Mouse (Mus musculus) stomach, embryonic 16.5 days (tissue): ENCODE data around the gene Med16. TPM values are rescaled to one million over a fixed set of nuclear protein-coding genes. Genes with fewer than 3 reads are reported as not detected.

Source experiments
- ATAC-seq: fragments of 200-750 bp; cut with Nextera tagmentation; 2 replicates; pipeline ENCODE4 v1.8.0; 2017; ENCODE audit warnings: moderate number of reproducible peaks, moderate TSS enrichment; ENCODE audit not compliant: insufficient read depth, low FRiP score
- H3K27ac ChIP-seq: fragments of 300-500 bp; sonication (generic); 2 replicates; pipeline ENCODE4 v1.5.1; 2014; ENCODE audit warnings: low read length
- H3K27me3 ChIP-seq: fragments of 300-500 bp; sonication (generic); 2 replicates; pipeline ENCODE4 v1.6.1; 2014; ENCODE audit warnings: low read length, control low read depth, mixed read lengths; ENCODE audit not compliant: control insufficient read depth, insufficient read depth
- H3K36me3 ChIP-seq: fragments of 300-500 bp; sonication (generic); 2 replicates; pipeline ENCODE4 v1.6.1; 2014; ENCODE audit warnings: low read length; ENCODE audit not compliant: control insufficient read depth, insufficient read depth
- H3K4me1 ChIP-seq: fragments of 300-500 bp; sonication (generic); 2 replicates; pipeline ENCODE4 v1.6.1; 2014; ENCODE audit warnings: low read length, control low read depth, mixed read lengths; ENCODE audit not compliant: control insufficient read depth, insufficient read depth
- H3K4me2 ChIP-seq: fragments of 300-500 bp; sonication (generic); 2 replicates; pipeline ENCODE4 v1.6.1; 2014; ENCODE audit warnings: low read depth, low read length, mixed read lengths
- H3K4me3 ChIP-seq: fragments of 300-500 bp; sonication (generic); replicated peaks from 2 replicates; pipeline ENCODE4 v1.5.1; 2014; ENCODE audit warnings: mild to moderate bottlenecking, low read length
- H3K9ac ChIP-seq: fragments of 300-500 bp; sonication (generic); 2 replicates; pipeline ENCODE4 v1.6.1; 2014; ENCODE audit warnings: low read length
- H3K9me3 ChIP-seq: fragments of 300-500 bp; sonication (generic); replicated peaks from 2 replicates; pipeline ENCODE4 v1.6.1; 2016; ENCODE audit warnings: low read length, control low read depth; ENCODE audit not compliant: control insufficient read depth
- WGBS: fragments of 180-500 bp; shearing (Covaris S2); extraction: QIAGEN DNeasy Blood & Tissue Kit; methylation state at CpG from one replicate; pipeline ENCODE4 v1.1.7; 2014; 5-methylcytosine and 5-hydroxymethylcytosine counted together
- polyA plus RNA-seq: library from polyadenylated mRNA; unstranded; fragments of >200 nt; fragmentation: Nextera tagmentation; extraction: Ambion mirVana; gene quantifications from 2 replicates; pipeline ENCODE4 v1.2.1, GENCODE M21; 2015

Gene Med16
- polyA plus RNA-seq, 1 experiment from 2014 or later = 39.6 TPM

DNA sequence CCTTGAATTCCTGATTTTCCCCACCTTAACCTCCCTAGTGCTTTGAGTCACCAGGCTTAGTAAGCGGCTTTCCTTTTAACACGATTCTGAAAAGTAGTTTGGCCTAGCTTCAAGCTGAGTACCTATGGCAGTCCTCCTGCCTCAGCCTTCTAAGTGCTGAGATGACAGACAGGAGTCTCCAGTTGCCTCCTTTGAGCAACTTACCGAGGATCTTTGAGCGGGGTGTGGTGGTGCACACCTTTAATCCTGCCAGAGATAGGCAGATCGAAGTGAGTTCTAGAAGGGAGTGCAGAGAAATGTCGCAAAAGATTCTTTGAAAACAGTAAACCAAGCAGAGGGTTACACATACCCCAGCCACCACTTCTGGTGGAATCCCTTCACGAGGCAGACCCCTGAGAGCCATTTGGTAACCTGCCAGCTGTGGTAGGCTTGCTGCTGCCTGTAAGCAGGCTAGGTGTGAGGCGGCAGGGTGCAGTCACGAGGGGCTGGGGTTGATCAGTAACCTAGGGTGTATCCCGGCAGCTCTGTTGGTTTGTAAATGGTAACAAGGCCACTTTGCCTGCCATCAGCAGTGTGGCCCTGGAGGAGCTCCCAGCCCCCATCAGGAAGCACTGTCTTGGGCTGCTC lies 53.1 kb downstream of the Med16 start:
- peak overlapping the region; percentile 89 for H3K4me2 ChIP-seq
- H3K4me1 ChIP-seq = peaks cover 56% of the 10 kb centered on the region
- H3K36me3 ChIP-seq = peaks cover 16% of the 10 kb centered on the region
- no peaks in the 10 kb centered on the region for H3K27me3 ChIP-seq
- peak overlapping the region; percentile 97 for H3K4me3 ChIP-seq
- peak overlapping the region; percentile 99 for H3K9ac ChIP-seq
- H3K9me3 ChIP-seq = no peaks in the 10 kb centered on the region
- WGBS = 2% methylated on average over 10 of the region's 10 CpGs
- H3K27ac ChIP-seq = peak overlapping the region; percentile 100
- ATAC-seq = no peak

GRCm38 (mm10) chr10:79854801-79855541 lies 53.8 kb downstream of the Med16 start:
- H3K9ac ChIP-seq = peak overlapping the region; percentile 99
- H3K36me3 ChIP-seq = peaks cover 9% of the 10 kb centered on the region
- no peaks in the 10 kb centered on the region for H3K9me3 ChIP-seq
- H3K27ac ChIP-seq = peak overlapping the region; percentile 100
- peak overlapping the region; percentile 89 for H3K4me2 ChIP-seq
- peak overlapping the region; percentile 97 for H3K4me3 ChIP-seq
- ATAC-seq = peak; percentile 3; the same call in 1 of the 2 replicates
- H3K27me3 ChIP-seq = no peaks in the 10 kb centered on the region
- WGBS = under 1% methylated on average over 82 of the region's 83 CpGs
- peaks cover 56% of the 10 kb centered on the region for H3K4me1 ChIP-seq

DNA sequence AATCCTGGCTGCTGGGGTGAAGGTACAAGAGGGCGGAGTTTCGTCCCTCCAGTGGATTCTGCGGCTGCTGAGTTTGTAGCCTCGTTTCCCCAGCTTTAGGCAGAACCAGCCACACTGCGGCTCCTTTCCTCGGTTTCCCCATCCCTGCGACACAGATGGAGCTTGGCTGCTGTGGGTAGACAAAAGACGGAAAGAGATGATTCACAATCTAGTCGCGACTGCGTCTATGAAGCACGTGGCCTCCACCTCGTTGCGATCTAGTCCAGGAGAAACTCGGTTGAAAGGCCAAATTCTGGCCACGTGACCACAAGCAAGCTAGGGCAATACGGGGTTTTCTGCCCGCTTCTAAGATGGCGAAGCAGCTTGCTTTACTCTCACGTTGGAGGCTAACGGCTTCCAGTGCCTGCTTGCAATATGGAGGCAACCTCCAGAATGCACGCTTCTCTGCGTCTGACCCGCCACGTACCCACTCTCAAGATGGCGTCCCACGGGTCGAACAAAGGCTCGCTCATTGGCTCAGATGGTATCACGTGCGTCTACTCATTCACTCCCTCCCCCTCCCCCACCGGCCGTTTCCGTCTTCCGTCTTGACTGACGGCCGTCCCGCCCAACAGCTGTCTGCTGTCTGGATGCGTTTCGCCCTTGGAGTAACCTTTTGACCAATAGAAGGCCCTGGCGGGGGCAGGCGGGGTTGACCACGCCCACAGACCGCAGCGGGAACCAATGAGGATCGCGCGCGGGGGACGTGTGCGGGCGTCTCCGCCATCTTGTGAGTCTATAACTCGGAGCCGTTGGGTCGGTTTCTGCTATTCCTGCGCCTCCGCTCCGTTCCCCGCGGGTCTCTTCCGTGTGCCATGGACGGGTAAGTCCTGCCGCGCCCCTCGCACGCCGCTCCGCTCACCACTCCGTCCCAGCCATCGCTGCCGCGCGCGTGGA lies 54.6 kb downstream of the Med16 start, which contains the start of gene Ptbp1:
TSS of gene Ptbp1 (plus strand) at position 568 of the 936 bp plus-strand sequence.
- peak within 1 kb of the TSS; percentile 99 for H3K9ac ChIP-seq
- H3K4me3 ChIP-seq = peak within 1 kb of the TSS; percentile 97
- peaks cover under 1% of the 10 kb centered on the region for H3K36me3 ChIP-seq
- ATAC-seq = peak; percentile 92
- peak within 1 kb of the TSS; percentile 91 for H3K4me2 ChIP-seq
- no peaks in the 10 kb centered on the region for H3K27me3 ChIP-seq
- H3K27ac ChIP-seq = peak within 1 kb of the TSS; percentile 100
- WGBS = under 1% methylated on average over 75 of the region's 75 CpGs
- H3K9me3 ChIP-seq = no peaks in the 10 kb centered on the region
- H3K4me1 ChIP-seq = peaks cover 55% of the 10 kb centered on the region

GRCm38 (mm10) chr10:79853392-79853791 lies 55.3 kb downstream of the Med16 start:
- peaks cover 47% of the 10 kb centered on the region for H3K4me1 ChIP-seq
- no peaks in the 10 kb centered on the region for H3K9me3 ChIP-seq
- peak overlapping the region; percentile 100 for H3K27ac ChIP-seq
- H3K9ac ChIP-seq = peak overlapping the region; percentile 84
- no peaks in the 10 kb centered on the region for H3K36me3 ChIP-seq
- H3K4me2 ChIP-seq = peak overlapping the region; percentile 91
- peak; percentile 66 for ATAC-seq
- peak overlapping the region; percentile 97 for H3K4me3 ChIP-seq
- H3K27me3 ChIP-seq = no peaks in the 10 kb centered on the region
- under 1% methylated on average over 15 of the region's 15 CpGs for WGBS

- no peaks in the 10 kb centered on the region for H3K27me3 ChIP-seq
- WGBS = 15% methylated on average over 8 of the region's 8 CpGs
- H3K4me1 ChIP-seq = peaks cover 42% of the 10 kb centered on the region
- no peak for ATAC-seq
- no peaks in the 10 kb centered on the region for H3K9me3 ChIP-seq
- peak overlapping the region; percentile 97 for H3K4me3 ChIP-seq
- H3K27ac ChIP-seq = peak overlapping the region; percentile 100
- peak overlapping the region; percentile 91 for H3K4me2 ChIP-seq
- no peaks in the 10 kb centered on the region for H3K36me3 ChIP-seq
- H3K9ac ChIP-seq = peak overlapping the region; percentile 84
Observed at GRCm38 (mm10) chr10:79852827-79853226, 55.9 kb downstream of the Med16 start.

DNA sequence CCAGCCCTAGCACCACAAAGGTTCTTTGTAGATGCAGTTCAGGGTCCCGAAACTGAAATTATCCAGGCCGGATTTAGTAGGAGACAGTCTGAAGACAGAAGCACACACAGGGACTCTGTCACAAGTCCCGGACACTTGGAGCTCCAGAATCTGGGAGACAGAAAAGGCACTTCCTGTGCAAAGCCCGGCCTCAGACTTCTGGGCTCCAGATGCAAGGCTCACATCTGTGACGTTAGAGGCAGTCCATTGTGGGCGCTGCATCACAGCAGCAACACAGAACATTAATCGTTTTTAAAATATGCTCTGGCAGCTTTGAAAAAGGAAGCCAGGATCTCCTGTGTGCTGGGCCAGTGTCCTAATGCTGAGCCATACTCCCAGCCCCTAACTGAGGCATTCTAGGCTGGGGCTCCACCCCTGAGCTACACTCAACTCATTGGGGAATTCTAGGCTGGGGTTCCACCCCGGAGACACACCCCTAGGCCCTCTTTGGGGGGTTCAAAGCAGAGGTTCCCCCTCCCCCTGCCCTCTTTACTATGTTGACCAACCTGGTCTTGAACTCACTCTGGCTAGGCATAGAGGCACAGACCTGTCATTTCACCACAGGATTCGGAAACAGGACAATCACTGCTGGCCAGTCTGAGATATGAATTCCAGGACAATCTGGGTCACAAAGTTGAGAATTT lies 56.5 kb downstream of the Med16 start:
- peak overlapping the region; percentile 91 for H3K4me2 ChIP-seq
- H3K9me3 ChIP-seq = no peaks in the 10 kb centered on the region
- no peaks in the 10 kb centered on the region for H3K36me3 ChIP-seq
- no peak for ATAC-seq
- no peaks in the 10 kb centered on the region for H3K27me3 ChIP-seq
- 26% methylated on average over 9 of the region's 9 CpGs for WGBS
- H3K4me3 ChIP-seq = peak overlapping the region; percentile 97
- peak overlapping the region; percentile 84 for H3K9ac ChIP-seq
- peaks cover 36% of the 10 kb centered on the region for H3K4me1 ChIP-seq
- peak overlapping the region; percentile 100 for H3K27ac ChIP-seq

- Histone ChIP-seq H3K27ac (peak overlapping the region; percentile 100), H3K4me1 (peaks cover 30% of the 10 kb centered on the region), H3K4me3 (no peak overlapping the region; the same call in 1 of the 2 replicates), H3K27me3 (no peaks in the 10 kb centered on the region), H3K9me3 (no peaks in the 10 kb centered on the region), H3K36me3 (no peaks in the 10 kb centered on the region), H3K9ac (peak overlapping the region; percentile 84), H3K4me2 (peak overlapping the region; percentile 91)
- 49% methylated on average over 3 of the region's 3 CpGs for WGBS
- ATAC-seq = no peak
Observed at GRCm38 (mm10) chr10:79851653-79852052, 57.1 kb downstream of the Med16 start.

- Histone ChIP-seq H3K4me3 (no peak overlapping the region), H3K9ac (no peak overlapping the region), H3K4me2 (no peak overlapping the region), H3K27ac (no peak overlapping the region), H3K36me3 (no peaks in the 10 kb centered on the region), H3K27me3 (no peaks in the 10 kb centered on the region), H3K9me3 (no peaks in the 10 kb centered on the region), H3K4me1 (peaks cover 28% of the 10 kb centered on the region)
- WGBS = 77% methylated on average over 8 of the region's 8 CpGs
- no peak for ATAC-seq
Observed at GRCm38 (mm10) chr10:79849941-79850628, 58.6 kb downstream of the Med16 start.
